Mouse (Mus musculus): ENCODE data around the gene Zmynd8. TPM values are rescaled to one million over a fixed set of nuclear protein-coding genes. Genes with fewer than 3 reads are reported as not detected.

Zmynd8 gene
- total and polyA plus RNA-seq, 3 experiments, result 30.3 to 89.2 (median 41.6) TPM

DNA sequence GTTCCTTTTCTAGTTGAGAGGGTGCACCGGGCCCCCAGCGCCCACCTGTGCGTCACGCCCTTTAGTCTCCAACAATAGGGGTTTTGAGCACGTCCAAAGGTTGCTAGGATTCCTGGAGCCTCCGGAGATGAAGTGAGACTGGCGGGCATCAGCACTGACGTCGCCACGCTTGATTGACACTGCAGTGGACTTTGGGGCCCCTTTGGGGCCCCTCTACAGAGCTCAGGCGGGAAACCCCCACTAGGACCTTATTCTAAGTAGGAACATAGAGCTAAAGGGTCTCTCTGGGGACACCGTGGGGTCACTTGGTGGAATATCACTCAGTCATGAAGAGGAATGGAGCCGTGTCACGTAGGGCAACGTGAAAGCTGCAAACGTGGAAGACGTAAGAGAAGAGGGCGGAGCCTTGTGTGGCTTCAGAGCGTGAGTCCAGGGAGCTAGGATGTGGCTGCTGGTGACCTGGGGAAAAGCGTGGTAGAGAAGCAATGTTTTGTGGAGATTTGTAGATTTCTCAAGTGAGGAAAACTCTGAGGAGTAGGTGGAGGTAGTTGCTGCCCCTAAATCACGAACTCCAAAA lies 156.5 kb downstream of the Zmynd8 start:
- Histone ChIP-seq H3K9me3 (replicated peaks; ENCODE audit: insufficient read depth, low read length) (no peaks in the 10 kb centered on the region), H3K79me2 (ENCODE audit: control insufficient read depth, insufficient read depth, low read length, poor library complexity) (no peaks in the 10 kb centered on the region), H3K27me3 (ENCODE audit: control insufficient read depth in 1 of 2, insufficient read depth in 2 of 2, low read length in 2 of 2) (no peaks in the 10 kb centered on the region; a peak in 1 of 4 replicates), H3K4me1 (ENCODE audit: control insufficient read depth in 1 of 2, insufficient read depth in 2 of 2, low read length in 2 of 2) (no peaks in the 10 kb centered on the region), H3K27ac (ENCODE audit: control insufficient read depth, low read depth, low read length) (no peak overlapping the region), H3K4me3 (ENCODE audit: control insufficient read depth in 1 of 2, insufficient read depth in 1 of 2, low read depth in 2 of 2, low read length in 2 of 2) (no peak overlapping the region), H3K36me3 (ENCODE audit: control insufficient read depth in 1 of 2, insufficient read depth in 2 of 2, low read length in 2 of 2) (no peaks in the 10 kb centered on the region), H3K9ac (ENCODE audit: control insufficient read depth, low read depth, low read length, poor library complexity, severe bottlenecking) (no peak overlapping the region)
- no peak for TF ChIP-seq GABPA (IDR thresholded peaks at IDR 0.05; ENCODE audit: low read depth, low read length)
- no peak for TF ChIP-seq EP300 (IDR thresholded peaks at IDR 0.05; ENCODE audit: low read depth in 1 of 2, low read length in 2 of 2)
- TF ChIP-seq UBTF (IDR thresholded peaks at IDR 0.05; ENCODE audit: borderline replicate concordance, insufficient read depth, low read depth, low read length), result no peak
- no peak for DNase-seq (ENCODE audit: low read depth, low spot score)

DNA sequence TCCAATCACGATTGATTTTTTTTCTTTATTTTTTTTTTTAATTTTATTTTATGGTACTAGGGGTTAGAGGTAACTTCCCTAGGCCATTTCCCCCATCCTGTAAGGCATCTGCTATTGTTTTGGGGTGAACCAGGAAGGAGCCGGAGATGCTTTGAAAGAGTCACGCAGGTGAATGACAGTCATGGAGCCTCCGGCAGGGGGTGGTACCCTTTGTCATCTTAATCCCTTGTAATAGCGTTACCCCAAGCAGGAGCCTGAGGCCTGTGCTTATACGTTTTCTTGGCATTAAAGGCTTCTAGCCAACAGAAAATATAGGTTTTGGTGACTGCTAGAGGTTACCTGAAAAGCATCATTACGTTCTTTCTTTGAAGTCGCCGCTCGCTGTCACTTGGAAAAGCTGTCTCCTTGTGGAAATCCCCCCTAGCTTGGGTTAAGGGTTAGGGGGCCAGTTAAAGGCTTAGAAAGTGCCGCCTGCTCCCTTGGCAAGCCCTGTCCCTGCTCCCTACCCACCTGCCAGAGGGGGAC lies 157.2 kb downstream of the Zmynd8 start:
- DNase-seq (ENCODE audit: low read depth, low spot score), result no peak
- no peak overlapping the region for H3K4me3 ChIP-seq (ENCODE audit: control insufficient read depth in 1 of 2, insufficient read depth in 1 of 2, low read depth in 2 of 2, low read length in 2 of 2)
- H3K27ac ChIP-seq (ENCODE audit: control insufficient read depth, low read depth, low read length), result no peak overlapping the region
- no peaks in the 10 kb centered on the region for H3K36me3 ChIP-seq (ENCODE audit: control insufficient read depth in 1 of 2, insufficient read depth in 2 of 2, low read length in 2 of 2)
- H3K4me1 ChIP-seq (ENCODE audit: control insufficient read depth in 1 of 2, insufficient read depth in 2 of 2, low read length in 2 of 2), result no peaks in the 10 kb centered on the region
- H3K9ac ChIP-seq (ENCODE audit: control insufficient read depth, low read depth, low read length, poor library complexity, severe bottlenecking), result no peak overlapping the region
- H3K9me3 ChIP-seq (replicated peaks; ENCODE audit: insufficient read depth, low read length), result no peaks in the 10 kb centered on the region
- TF ChIP-seq POLR2A (IDR thresholded peaks at IDR 0.05; ENCODE audit: control insufficient read depth in 1 of 2, insufficient read depth in 1 of 2, low read depth in 1 of 2, low read length in 2 of 2, poor library complexity in 1 of 2), result no peak
- no peak for TF ChIP-seq E2F4 (IDR thresholded peaks at IDR 0.05; ENCODE audit: borderline replicate concordance, low read depth, low read length)
- no peak for TF ChIP-seq GABPA (IDR thresholded peaks at IDR 0.05; ENCODE audit: low read depth, low read length)
- TF ChIP-seq ZMIZ1 (IDR thresholded peaks at IDR 0.05; ENCODE audit: low read depth, low read length), result no peak
- TF ChIP-seq USF1 (IDR thresholded peaks at IDR 0.05; ENCODE audit: low read depth, low read length), result no peak
- no peak for TF ChIP-seq KAT2A (conservative IDR thresholded peaks at IDR 0.05; ENCODE audit: low read depth, low read length)
- no peak for TF ChIP-seq CTCF (IDR thresholded peaks at IDR 0.05 in 2 of 3, conservative IDR thresholded peaks at IDR 0.05 in 1 of 3; ENCODE audit: control insufficient read depth in 1 of 3, insufficient read depth in 1 of 3, low read depth in 2 of 3, low read length in 3 of 3, poor library complexity in 1 of 3, severe bottlenecking in 1 of 3)
- no peak for TF ChIP-seq ZNF384 (IDR thresholded peaks at IDR 0.05; ENCODE audit: low read depth, low read length)
- no peak for TF ChIP-seq POLR2AphosphoS2 (IDR thresholded peaks at IDR 0.05; ENCODE audit: low read length)
- TF ChIP-seq ZKSCAN1 (IDR thresholded peaks at IDR 0.05; ENCODE audit: low read depth, low read length), result no peak
- no peak for TF ChIP-seq GATA1 (IDR thresholded peaks at IDR 0.05; ENCODE audit: low read depth, low read length)
- no peak for TF ChIP-seq TCF12 (IDR thresholded peaks at IDR 0.05; ENCODE audit: low read depth, low read length)
- no peak for TF ChIP-seq USF2 (IDR thresholded peaks at IDR 0.05; ENCODE audit: borderline replicate concordance in 1 of 2, insufficient read depth in 1 of 2, low read depth in 1 of 2, low read length in 2 of 2)
- no peak for TF ChIP-seq BHLHE40 (IDR thresholded peaks at IDR 0.05; ENCODE audit: borderline replicate concordance, low read depth, low read length)
- H3K79me2 ChIP-seq (ENCODE audit: control insufficient read depth, insufficient read depth, low read length, poor library complexity), result no peaks in the 10 kb centered on the region
- H3K27me3 ChIP-seq (ENCODE audit: control insufficient read depth in 1 of 2, insufficient read depth in 2 of 2, low read length in 2 of 2), result no peaks in the 10 kb centered on the region; a peak in 1 of 4 replicates

Data from MEL (cell line).